Mouse (Mus musculus): ENCODE data around the gene Map3k21. TPM values are rescaled to one million over a fixed set of nuclear protein-coding genes. Genes with fewer than 3 reads are reported as not detected.

The Map3k21 gene
- polyA plus RNA-seq, 1 experiment from 2014 or later: 0.17 TPM

DNA sequence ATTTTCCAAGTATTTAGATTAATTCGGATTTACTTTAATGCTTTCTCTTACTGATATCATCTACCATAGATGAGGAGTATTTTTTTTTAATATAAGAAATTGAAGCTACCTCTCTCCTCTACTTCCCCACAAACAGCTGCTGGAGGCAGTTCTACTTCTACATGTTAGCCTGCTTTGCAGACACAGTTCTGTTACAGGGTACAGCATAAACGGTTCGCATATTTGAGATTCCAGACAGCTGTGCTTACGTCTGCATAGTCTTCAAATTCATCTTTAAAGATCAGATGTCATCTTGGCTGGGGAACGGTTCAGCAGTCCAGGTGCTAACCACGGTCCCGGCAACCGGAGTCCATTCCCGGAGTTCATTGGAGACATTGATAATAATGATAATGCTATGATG lies 83.4 kb downstream of the Map3k21 start:
- Histone ChIP-seq H3K27ac (ENCODE audit: low read depth, low read length) (no peak overlapping the region), H3K4me2 (ENCODE audit: low read length) (no peak overlapping the region), H3K4me1 (ENCODE audit: control insufficient read depth, insufficient read depth, low read length) (peaks cover 5% of the 10 kb centered on the region), H3K4me3 (ENCODE audit: low read depth, low read length) (no peak overlapping the region), H3K9me3 (replicated peaks; ENCODE audit: control insufficient read depth, low read length) (no peaks in the 10 kb centered on the region), H3K9ac (ENCODE audit: low read length) (no peak overlapping the region), H3K36me3 (ENCODE audit: control insufficient read depth, insufficient read depth, low read length) (no peaks in the 10 kb centered on the region), H3K27me3 (replicated peaks; ENCODE audit: control insufficient read depth, insufficient read depth, low read length) (peaks cover 26% of the 10 kb centered on the region)
- 84% methylated on average over 9 of the region's 9 CpGs for WGBS
- DNase-seq (ENCODE audit: low spot score) (no peak), ATAC-seq (no peak)

DNA sequence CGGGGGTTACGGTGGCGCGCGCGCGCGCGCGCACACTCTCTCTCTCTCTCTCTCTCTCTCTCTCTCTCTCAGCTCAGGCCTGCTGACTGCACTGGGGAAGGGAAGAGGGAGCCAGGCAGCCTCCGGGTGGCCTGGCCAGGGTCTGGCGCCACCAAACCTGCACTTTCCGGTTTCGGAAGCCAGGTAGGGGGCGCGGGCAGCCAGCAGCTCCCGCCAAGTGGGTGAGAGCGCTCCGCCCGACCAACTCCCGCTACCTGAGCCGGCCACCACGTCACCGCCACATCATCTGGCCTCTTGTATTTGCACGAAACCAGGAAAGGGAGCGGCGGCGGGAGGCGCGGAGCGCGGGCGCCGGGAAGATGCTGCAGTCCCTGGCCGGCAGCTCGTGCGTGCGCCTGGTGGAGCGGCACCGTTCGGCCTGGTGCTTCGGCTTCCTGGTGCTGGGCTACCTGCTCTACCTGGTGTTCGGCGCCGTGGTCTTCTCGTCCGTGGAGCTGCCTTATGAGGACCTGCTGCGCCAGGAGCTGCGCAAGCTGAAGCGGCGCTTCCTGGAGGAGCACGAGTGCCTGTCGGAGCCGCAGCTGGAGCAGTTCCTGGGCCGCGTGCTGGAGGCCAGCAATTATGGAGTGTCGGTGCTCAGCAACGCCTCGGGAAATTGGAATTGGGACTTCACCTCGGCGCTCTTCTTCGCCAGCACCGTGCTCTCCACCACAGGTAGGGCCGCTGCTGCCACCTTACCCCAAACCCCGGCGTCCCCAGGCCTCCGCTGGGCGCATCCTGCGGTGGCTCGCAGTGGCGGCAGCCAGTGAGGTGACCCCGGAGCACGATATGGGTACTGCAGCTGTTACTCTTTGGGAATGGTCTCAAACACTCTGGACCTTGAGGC lies 85.1 kb downstream of the Map3k21 start, which contains the start of gene Kcnk1:
Kcnk1 (plus strand) TSS at position 70 of the 886 bp plus-strand sequence.
- WGBS: 1% methylated on average over 73 of the region's 73 CpGs
- DNase-seq (ENCODE audit: low spot score) (peak; percentile 54), ATAC-seq (peak; percentile 82)
- H3K36me3 ChIP-seq (ENCODE audit: control insufficient read depth, insufficient read depth, low read length): no peaks in the 10 kb centered on the region
- H3K4me3 ChIP-seq (ENCODE audit: low read depth, low read length): peak within 1 kb of the TSS; percentile 52
- H3K4me1 ChIP-seq (ENCODE audit: control insufficient read depth, insufficient read depth, low read length): peaks cover 5% of the 10 kb centered on the region
- peak within 1 kb of the TSS; percentile 60; the same call in 1 of the 2 replicates for H3K27ac ChIP-seq (ENCODE audit: low read depth, low read length)
- H3K9me3 ChIP-seq (replicated peaks; ENCODE audit: control insufficient read depth, low read length): no peaks in the 10 kb centered on the region
- H3K4me2 ChIP-seq (ENCODE audit: low read length): peak within 1 kb of the TSS; percentile 87
- peaks cover 26% of the 10 kb centered on the region for H3K27me3 ChIP-seq (replicated peaks; ENCODE audit: control insufficient read depth, insufficient read depth, low read length)
- peak within 1 kb of the TSS; percentile 67 for H3K9ac ChIP-seq (ENCODE audit: low read length)

DNA sequence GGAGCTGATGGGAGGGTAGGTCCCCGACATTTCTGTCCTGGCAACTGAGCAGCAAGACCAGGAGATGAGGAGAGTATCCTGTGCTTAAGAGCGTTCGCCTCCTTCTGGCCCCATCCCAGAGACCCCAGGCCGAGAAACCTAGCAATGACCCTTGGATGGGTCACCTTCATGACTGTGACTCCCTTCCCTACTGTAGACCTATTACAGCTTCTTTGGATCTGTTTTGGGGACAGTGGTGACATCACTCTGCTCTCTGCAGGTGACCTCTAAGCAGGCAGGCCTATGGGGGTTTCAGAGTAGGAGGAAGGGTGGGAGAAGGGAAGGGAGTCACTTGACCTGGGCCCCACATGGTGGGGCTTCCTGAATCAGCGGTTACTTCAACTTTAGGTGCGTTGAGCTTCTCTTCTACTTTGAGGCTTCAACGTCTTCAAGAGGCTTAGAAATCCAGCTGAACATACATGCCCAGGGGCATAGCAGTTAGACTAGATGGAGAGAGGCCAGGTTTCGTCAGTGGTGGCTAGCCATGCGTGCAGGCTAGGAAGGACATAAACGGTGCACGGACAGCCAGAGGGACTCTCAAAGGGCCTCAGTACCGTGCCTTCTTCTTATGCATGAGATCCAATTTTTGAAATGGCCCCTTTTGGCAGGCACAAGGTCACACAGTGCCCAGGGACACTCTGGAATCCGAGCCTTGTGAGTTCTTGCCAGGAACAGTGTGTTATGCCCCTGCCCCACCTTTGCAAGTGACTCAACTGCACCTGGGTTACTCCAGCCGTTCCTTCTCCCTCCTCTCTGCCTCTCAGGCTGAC lies 86.0 kb downstream of the Map3k21 start:
- Histone ChIP-seq H3K36me3 (ENCODE audit: control insufficient read depth, insufficient read depth, low read length) (no peaks in the 10 kb centered on the region), H3K4me3 (ENCODE audit: low read depth, low read length) (peak overlapping the region; percentile 52), H3K27ac (ENCODE audit: low read depth, low read length) (0 out of 2 replicates have a peak overlapping the region, but pooled peaks have one; percentile 60), H3K9ac (ENCODE audit: low read length) (peak overlapping the region; percentile 67), H3K9me3 (replicated peaks; ENCODE audit: control insufficient read depth, low read length) (no peaks in the 10 kb centered on the region), H3K27me3 (replicated peaks; ENCODE audit: control insufficient read depth, insufficient read depth, low read length) (peaks cover 26% of the 10 kb centered on the region), H3K4me2 (ENCODE audit: low read length) (peak overlapping the region; percentile 87), H3K4me1 (ENCODE audit: control insufficient read depth, insufficient read depth, low read length) (peaks cover 5% of the 10 kb centered on the region)
- ATAC-seq (no peak), DNase-seq (ENCODE audit: low spot score) (no peak)
- WGBS: 12% methylated on average over 14 of the region's 14 CpGs

DNA sequence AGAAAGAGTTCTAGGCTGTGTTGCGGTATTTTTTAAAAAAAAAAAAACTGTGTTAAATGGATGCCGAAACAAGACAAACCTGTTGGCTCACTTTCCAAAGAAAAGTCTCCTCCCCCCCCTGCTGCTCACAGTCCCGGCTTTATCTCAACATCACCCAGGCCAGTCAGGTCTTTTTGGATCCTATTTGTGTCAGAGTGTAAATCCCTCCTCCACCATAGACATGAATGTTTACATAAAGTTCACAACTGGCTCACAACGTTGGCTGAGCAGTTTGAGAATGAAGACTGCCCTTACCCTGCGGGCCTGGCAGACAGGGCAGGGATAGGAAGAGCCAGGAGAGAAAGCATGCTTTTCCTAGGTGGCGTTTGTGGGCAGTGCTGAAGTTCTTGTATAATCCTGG lies 86.7 kb downstream of the Map3k21 start:
- H3K27me3 ChIP-seq (replicated peaks; ENCODE audit: control insufficient read depth, insufficient read depth, low read length): peaks cover 26% of the 10 kb centered on the region
- no peak overlapping the region for H3K27ac ChIP-seq (ENCODE audit: low read depth, low read length)
- peak overlapping the region; percentile 87; the same call in 1 of the 2 replicates for H3K4me2 ChIP-seq (ENCODE audit: low read length)

More for the DNA sequence above, 86.7 kb downstream of the Map3k21 start:
- H3K4me1 ChIP-seq (ENCODE audit: control insufficient read depth, insufficient read depth, low read length): peaks cover 5% of the 10 kb centered on the region
- H3K9me3 ChIP-seq (replicated peaks; ENCODE audit: control insufficient read depth, low read length): no peaks in the 10 kb centered on the region
- no peak overlapping the region for H3K4me3 ChIP-seq (ENCODE audit: low read depth, low read length)
- ATAC-seq (no peak), DNase-seq (ENCODE audit: low spot score) (no peak)
- no peak overlapping the region for H3K9ac ChIP-seq (ENCODE audit: low read length)
- no peaks in the 10 kb centered on the region for H3K36me3 ChIP-seq (ENCODE audit: control insufficient read depth, insufficient read depth, low read length)
- 34% methylated on average over 6 of the region's 6 CpGs for WGBS

Other genes starting within 250 kb of the Map3k21 start
- gene Map10, start 240.6 kb upstream of the Map3k21 start, polyA plus RNA-seq (2014; fragmentation: Nextera tagmentation; extraction: Ambion mirVana): 9.3 and 11.6 TPM in 2 replicates
- gene Ntpcr, start 180.5 kb upstream of the Map3k21 start, polyA plus RNA-seq (2014; fragmentation: Nextera tagmentation; extraction: Ambion mirVana): 32.8 and 35.4 TPM in 2 replicates
- gene Pcnx2, start 12.1 kb upstream of the Map3k21 start, polyA plus RNA-seq (2014; fragmentation: Nextera tagmentation; extraction: Ambion mirVana): 2.6 and 3.5 TPM in 2 replicates
- 11.9 and 16.1 TPM in 2 replicates for gene Kcnk1, start 84.7 kb downstream of the Map3k21 start, polyA plus RNA-seq (2014; fragmentation: Nextera tagmentation; extraction: Ambion mirVana)

Data from forebrain, embryonic 14.5 days (tissue).